Mouse (Mus musculus): ENCODE data around the gene Stard13.

Gene Stard13

GRCm38 (mm10) chr5:151180176-151180785, 53.4 kb downstream of the Stard13 start:
- CTCF ChIA-PET = no interaction called here

GRCm38 (mm10) chr5:151177171-151177570, 56.5 kb downstream of the Stard13 start:
- CTCF ChIA-PET = no interaction called here

GRCm38 (mm10) chr5:151175897-151176313, 57.7 kb downstream of the Stard13 start:
- CTCF ChIA-PET = no interaction called here

- CTCF ChIA-PET = no interaction called here
These were observed 58.9 kb downstream of the Stard13 start for GRCm38 (mm10) chr5:151174485-151175460.

- CTCF ChIA-PET = no interaction called here
These were observed 59.9 kb downstream of the Stard13 start for GRCm38 (mm10) chr5:151173774-151174173.

GRCm38 (mm10) chr5:151170168-151170750, 63.4 kb downstream of the Stard13 start:
- CTCF ChIA-PET = no interaction called here

- CTCF ChIA-PET = no interaction called here
These were observed 65.4 kb downstream of the Stard13 start for GRCm38 (mm10) chr5:151168191-151168590.

GRCm38 (mm10) chr5:151167641-151168040, 66.0 kb downstream of the Stard13 start:
- CTCF ChIA-PET = no interaction called here

- CTCF ChIA-PET = no interaction called here
These were observed 67.4 kb downstream of the Stard13 start for GRCm38 (mm10) chr5:151166266-151166665.

- CTCF ChIA-PET = no interaction called here
These were observed 68.1 kb downstream of the Stard13 start for GRCm38 (mm10) chr5:151165381-151166016.

GRCm38 (mm10) chr5:151164815-151165214, 68.8 kb downstream of the Stard13 start:
- CTCF ChIA-PET = no interaction called here

GRCm38 (mm10) chr5:151162642-151163041, 71.0 kb downstream of the Stard13 start:
- CTCF ChIA-PET = no interaction called here

GRCm38 (mm10) chr5:151155247-151155646, 78.4 kb downstream of the Stard13 start:
- CTCF ChIA-PET = no interaction called here

- CTCF ChIA-PET = no interaction called here
These were observed 78.9 kb downstream of the Stard13 start for GRCm38 (mm10) chr5:151154780-151155179.

GRCm38 (mm10) chr5:151154030-151154429, 79.6 kb downstream of the Stard13 start:
- CTCF ChIA-PET = no interaction called here

- CTCF ChIA-PET = no interaction called here
These were observed 82.1 kb downstream of the Stard13 start for GRCm38 (mm10) chr5:151151549-151151948.

- CTCF ChIA-PET = no interaction called here
These were observed 84.1 kb downstream of the Stard13 start for GRCm38 (mm10) chr5:151149509-151149908.

GRCm38 (mm10) chr5:151148079-151148478, 85.6 kb downstream of the Stard13 start:
- CTCF ChIA-PET = interaction anchor here (0.6 kb wide), 1 partner anchor 28 kb away, joined by 6 read pairs; no protein-coding TSS in a partner anchor

- CTCF ChIA-PET = no interaction called here
These were observed 87.8 kb downstream of the Stard13 start for GRCm38 (mm10) chr5:151145807-151146206.

- CTCF ChIA-PET = no interaction called here
These were observed 89.7 kb downstream of the Stard13 start for GRCm38 (mm10) chr5:151143955-151144354.

GRCm38 (mm10) chr5:151142671-151143601, 90.7 kb downstream of the Stard13 start:
- CTCF ChIA-PET = no interaction called here

Data from spleen, embryonic (tissue).